Mouse (Mus musculus): ENCODE results near the gene Sik3.

Gene Sik3

GRCm38 (mm10) chr9:46016417-46016816, 3.8 kb downstream of the Sik3 start:
- DNase-seq: no peak

DNA sequence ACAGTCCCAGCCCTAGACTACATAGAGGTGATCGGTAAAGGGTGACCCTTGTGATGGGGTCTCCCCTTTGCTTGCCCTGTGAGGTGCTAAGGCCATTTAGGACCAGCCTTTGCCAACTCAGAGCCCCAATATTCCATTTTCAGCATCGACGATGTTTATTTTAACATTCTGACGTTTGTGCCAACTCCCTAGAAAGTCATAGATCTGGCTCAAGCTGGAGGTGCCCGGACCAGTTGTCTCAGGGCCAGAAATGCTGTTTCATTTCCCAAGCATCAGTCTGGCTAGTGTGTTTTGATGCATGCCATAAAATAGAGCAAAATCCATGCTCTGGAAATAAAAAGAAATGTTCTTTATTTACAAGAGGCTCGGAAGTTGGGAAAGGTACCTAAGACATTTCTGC, 5.7 kb downstream of the Sik3 start:
- peak; percentile 70 for DNase-seq

DNA sequence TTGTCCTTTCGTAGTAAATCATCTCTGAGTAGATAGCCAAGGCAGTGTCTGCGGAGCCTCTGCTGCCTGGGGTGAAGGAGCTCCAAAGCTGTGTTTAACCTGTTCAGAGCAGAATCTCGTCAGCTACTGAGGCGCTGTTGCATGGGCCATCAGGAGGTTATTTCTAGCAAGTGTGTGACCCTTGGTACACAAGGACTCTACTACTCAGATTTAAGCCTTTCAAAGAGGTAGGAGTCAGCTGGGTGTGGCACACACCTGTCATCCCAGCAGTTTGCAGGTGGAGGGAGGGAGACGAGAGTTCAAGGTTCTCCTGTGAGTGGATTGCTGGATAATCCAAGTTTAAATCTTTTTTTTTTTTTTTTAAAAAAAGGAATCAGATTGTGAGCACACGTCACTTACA, 7.4 kb downstream of the Sik3 start:
- no peak for DNase-seq

GRCm38 (mm10) chr9:46023591-46023990, 11.0 kb downstream of the Sik3 start:
- DNase-seq: no peak

DNA sequence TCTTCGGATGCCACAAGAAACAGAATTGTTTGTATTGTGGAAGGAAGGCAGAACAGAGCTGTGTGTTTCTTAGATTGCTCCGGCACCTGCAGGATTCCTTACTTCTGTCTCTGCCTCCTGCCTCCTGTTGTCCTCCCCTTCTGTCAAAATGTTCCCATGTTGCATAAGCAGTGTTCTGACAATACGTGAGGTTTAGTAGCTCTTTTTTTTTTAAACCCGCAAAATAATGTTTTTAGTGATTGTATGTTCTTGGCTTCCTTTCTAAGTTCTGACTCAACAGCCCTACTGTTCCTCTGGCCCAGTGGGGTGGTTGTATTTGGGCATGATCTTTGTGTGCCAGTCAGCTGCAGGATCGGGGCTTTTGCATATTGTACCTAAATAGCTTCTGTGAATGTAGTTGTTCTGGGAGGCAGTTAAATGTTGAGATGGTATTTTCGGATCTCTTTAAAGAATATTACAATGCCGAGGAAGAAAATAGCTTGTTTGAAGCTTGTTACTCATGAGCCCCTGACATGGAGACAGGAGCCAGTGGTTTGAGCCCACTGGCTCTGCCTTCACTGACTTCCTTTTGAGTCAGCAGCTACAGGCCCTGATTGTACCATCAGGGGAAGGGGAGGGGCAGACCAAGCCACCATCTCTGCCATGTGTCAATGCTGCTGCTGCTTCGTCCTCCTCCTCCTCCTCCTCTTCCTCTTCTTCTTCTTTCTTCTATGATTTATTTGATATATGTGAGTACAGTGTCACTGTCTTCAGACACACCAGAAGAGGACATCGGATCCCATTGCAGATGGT, 13.6 kb downstream of the Sik3 start:
- peak; percentile 69 for DNase-seq

GRCm38 (mm10) chr9:46027994-46028393, 15.4 kb downstream of the Sik3 start:
- no peak for DNase-seq

GRCm38 (mm10) chr9:46029534-46029933, 16.9 kb downstream of the Sik3 start:
- DNase-seq: no peak

GRCm38 (mm10) chr9:46030184-46030583, 17.6 kb downstream of the Sik3 start:
- no peak for DNase-seq

DNA sequence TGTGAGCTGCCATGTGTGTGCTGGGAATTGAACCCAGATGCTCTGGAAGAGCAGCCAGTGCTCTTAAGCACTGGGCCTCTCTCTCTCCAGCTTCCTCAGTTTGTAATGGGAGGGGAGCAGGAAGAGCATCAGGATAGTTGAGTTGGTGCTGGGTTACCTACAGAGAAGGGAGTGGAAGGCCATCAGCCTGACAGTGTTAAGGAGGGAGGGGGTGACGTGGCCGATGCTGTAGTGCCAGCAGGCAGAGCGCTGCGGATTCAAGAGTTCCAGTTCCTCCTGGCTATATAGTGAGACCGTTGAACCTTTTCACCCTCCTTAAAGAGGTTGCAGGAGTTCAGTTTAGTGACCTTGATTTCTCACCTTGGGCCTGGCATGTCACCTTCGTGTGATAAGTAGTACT, 18.3 kb downstream of the Sik3 start:
- DNase-seq: no peak

GRCm38 (mm10) chr9:46032190-46032589, 19.6 kb downstream of the Sik3 start:
- DNase-seq: no peak

DNA sequence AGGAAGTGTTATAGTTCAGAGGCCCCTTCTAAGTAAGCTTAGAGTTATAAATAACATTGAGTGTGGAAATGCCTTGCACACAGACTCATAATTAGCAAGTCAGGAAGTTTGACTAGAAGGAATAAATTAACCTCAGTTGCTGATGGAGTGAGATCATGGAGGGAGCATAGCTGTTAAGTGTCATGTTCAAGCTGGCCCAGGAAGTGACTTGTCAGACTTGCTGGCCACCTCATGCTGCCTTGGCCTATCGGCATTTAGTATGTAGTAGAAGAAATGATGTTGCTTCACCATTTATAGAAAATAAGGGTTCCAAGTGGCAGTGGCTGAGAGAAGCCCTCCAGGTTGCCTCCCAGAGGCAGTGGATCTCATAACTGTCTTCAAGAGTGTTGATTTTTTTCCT, 20.4 kb downstream of the Sik3 start:
- no peak for DNase-seq

GRCm38 (mm10) chr9:46033862-46034261, 21.2 kb downstream of the Sik3 start:
- DNase-seq: no peak

GRCm38 (mm10) chr9:46035290-46035871, 22.8 kb downstream of the Sik3 start:
- DNase-seq: no peak

- DNase-seq: no peak
Measured at GRCm38 (mm10) chr9:46036881-46037280, 24.3 kb downstream of the Sik3 start.

DNA sequence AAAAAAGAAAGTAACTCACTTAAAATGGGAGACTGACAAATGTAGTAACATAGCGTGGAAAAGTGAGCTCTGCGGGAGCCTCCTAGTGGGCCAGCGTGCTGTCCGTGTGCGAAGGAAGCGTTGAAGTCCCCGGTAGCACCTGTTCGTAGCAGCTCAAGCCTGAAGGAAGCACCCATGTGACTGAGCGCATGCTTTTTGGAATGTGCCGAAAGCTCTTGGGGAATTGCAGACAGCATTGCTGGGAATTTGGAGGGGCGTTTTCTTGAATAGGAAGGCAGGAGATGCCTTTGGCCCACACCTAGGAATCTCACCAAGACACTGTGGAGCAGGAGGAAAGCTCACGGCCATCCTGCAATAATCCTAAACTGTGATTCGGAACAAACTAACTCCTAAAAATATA, 26.2 kb downstream of the Sik3 start:
- no peak for DNase-seq

- DNase-seq: no peak
Measured at GRCm38 (mm10) chr9:46041186-46041585, 28.6 kb downstream of the Sik3 start.

DNA sequence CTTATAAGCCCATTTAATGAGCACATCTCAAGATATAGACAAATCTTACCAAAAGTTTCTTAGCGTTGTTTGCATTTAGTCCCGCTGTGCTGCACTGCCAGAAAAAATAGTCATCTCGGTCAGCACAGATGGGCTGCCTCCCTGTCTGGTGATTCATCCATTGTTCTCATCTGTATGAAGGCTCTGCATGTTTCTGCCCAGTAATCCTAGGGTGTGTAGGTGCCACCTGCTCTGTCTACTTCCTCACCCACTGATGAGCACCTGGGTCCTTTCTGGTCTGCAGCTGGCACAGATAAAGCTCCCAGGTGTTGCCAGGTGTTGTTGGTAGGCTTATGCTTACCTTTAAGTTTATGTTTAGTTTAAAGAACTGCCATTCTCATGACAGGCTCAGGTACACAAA, 29.8 kb downstream of the Sik3 start:
- no peak for DNase-seq

- DNase-seq: no peak
Measured at GRCm38 (mm10) chr9:46043626-46044025, 31.0 kb downstream of the Sik3 start.

DNA sequence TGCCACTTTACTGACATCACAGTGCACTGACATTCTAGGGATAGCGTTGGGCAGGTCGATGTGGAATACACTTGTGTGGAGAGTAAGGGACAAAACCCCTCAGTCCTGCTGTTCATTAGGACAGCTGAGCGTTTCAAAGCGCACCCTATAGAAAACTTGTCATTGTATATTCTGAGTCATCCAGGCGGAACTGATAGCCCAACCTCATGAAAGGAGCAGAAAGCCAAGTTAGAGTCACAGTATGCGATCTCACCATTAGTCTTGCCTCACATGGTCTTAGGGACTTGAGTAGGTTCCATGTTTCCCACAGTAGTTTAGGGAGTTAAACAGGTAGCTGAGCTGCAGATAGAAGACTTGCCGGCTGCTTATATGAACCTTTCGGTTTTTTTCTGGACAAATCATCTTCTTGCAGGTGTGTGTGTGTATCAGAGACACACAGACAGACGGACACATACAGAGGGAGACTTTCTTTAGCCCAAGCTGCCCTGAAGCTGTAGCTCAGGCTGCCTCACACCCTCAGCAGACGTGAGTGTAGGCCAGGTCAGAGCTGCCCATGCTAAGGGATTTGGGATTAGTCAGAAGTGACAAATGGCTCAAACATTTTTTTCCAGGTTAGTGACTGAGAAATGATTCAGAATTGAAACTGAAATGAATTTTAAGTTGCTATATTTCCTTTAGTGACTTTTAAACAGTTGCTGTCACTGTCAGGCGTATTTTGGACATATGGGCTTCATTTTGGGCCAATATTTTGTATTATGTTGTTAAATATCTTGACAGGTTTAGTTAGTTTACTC, 34.3 kb downstream of the Sik3 start:
- no peak for DNase-seq

- DNase-seq: no peak
Measured at GRCm38 (mm10) chr9:46049525-46049924, 36.9 kb downstream of the Sik3 start.

- no peak for DNase-seq
Measured at GRCm38 (mm10) chr9:46050203-46050602, 37.6 kb downstream of the Sik3 start.

DNA sequence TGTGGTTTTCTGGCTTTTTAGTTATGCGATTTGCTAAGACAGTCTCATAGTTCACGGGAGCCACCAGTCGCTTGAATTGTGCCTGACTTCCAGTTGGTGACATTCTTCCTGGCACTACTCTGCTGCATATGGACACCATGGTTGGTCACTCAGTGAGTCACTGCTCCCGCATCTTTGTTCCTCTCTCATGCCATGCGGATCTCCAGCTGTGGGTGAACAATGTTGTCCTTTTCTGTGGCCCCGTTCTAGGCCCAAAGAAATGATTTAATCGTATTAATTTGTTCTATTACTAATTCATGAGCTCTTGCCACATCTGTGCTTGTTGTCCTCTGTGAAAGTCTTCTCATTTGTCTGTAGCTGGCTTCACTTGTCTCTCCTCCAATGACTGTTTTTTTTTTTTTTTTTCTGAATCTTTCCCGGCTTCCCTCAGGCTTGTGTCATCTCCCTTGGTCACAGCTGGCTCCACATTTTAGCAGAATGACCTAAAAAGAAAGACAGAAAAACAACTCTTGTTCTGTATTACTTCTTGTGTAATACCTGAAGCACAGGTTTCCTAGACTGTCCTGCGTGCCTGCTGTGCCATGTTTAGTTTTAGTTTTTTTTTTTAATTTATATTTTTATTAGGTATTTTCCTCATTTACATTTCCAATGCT, 40.5 kb downstream of the Sik3 start:
- peak; percentile 69 for DNase-seq

- no peak for DNase-seq
Measured at GRCm38 (mm10) chr9:46058065-46058464, 45.4 kb downstream of the Sik3 start.
